Mouse (Mus musculus): ENCODE data around the gene Spata31d1d. TPM values are rescaled to one million over a fixed set of nuclear protein-coding genes. Genes with fewer than 3 reads are reported as not detected.
"Not testable (repeated sequence)": the region's sequence is repeated elsewhere in the genome, so short reads cannot be mapped to it uniquely, and the experiment has no call there.

The Spata31d1d gene
- polyA plus RNA-seq (2014; fragmentation: Nextera tagmentation; extraction: Ambion mirVana), result not detected in 2 replicates

DNA sequence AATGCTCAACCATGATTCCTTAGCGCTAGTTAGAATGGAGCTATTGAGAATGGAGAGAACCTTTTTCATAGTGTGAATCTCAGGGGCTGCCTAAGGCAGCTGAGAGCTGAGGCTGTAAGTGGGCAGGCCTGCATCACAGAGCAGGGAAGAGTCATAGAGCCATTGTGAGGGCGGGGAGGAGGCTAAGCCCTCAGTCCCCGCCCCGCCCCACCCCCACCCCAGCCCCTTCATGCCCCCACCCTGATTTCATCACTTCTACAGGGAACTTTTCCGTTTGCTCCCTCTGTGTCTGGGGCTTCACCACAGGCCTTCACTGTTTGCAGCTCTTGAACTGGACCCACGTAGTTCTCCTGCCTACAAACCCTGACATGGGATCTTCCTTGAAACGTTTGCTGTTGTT lies at the start of gene Spata31d1d:
Spata31d1d (minus strand) TSS at position 101 of the 400 bp plus-strand sequence.
- no peak within 1 kb of the TSS for H3K4me3 ChIP-seq (ENCODE audit: low read depth, low read length)
- no peak within 1 kb of the TSS for H3K4me2 ChIP-seq (ENCODE audit: low read length)
- H3K9me3 ChIP-seq (ENCODE audit: control insufficient read depth, low read length), result no peaks in the 10 kb centered on the region
- no peak for DNase-seq (ENCODE audit: low spot score)
- H3K27ac ChIP-seq (ENCODE audit: low read depth), result no peak within 1 kb of the TSS
- no peaks in the 10 kb centered on the region for H3K27me3 ChIP-seq (replicated peaks; ENCODE audit: control insufficient read depth, insufficient read depth, low read length)
- H3K9ac ChIP-seq (ENCODE audit: low read length), result no peak within 1 kb of the TSS
- no peak for ATAC-seq (replicated peaks; ENCODE audit: low FRiP score, low TSS enrichment, low read depth)
- no peaks in the 10 kb centered on the region for H3K36me3 ChIP-seq (ENCODE audit: control insufficient read depth, insufficient read depth, low read length)
- H3K4me1 ChIP-seq (replicated peaks; ENCODE audit: control insufficient read depth, insufficient read depth, low read length), result no peaks in the 10 kb centered on the region
- 40% methylated on average over 7 of the region's 7 CpGs for WGBS

GRCm38 (mm10) chr13:59779744-59780264 lies 48.3 kb upstream of the Spata31d1d start:
- 96% methylated on average over 1 of the region's 1 CpGs for WGBS
- not testable (repeated sequence) for H3K4me3 ChIP-seq (ENCODE audit: low read depth, low read length); H3K9me3 ChIP-seq (ENCODE audit: control insufficient read depth, low read length); H3K4me2 ChIP-seq (ENCODE audit: low read length); H3K27ac ChIP-seq (ENCODE audit: low read depth); ATAC-seq (replicated peaks; ENCODE audit: low FRiP score, low TSS enrichment, low read depth); DNase-seq (ENCODE audit: low spot score); H3K4me1 ChIP-seq (replicated peaks; ENCODE audit: control insufficient read depth, insufficient read depth, low read length); H3K9ac ChIP-seq (ENCODE audit: low read length); H3K27me3 ChIP-seq (replicated peaks; ENCODE audit: control insufficient read depth, insufficient read depth, low read length)
- H3K36me3 ChIP-seq (ENCODE audit: control insufficient read depth, insufficient read depth, low read length), result peaks cover 96% of the 10 kb centered on the region

DNA sequence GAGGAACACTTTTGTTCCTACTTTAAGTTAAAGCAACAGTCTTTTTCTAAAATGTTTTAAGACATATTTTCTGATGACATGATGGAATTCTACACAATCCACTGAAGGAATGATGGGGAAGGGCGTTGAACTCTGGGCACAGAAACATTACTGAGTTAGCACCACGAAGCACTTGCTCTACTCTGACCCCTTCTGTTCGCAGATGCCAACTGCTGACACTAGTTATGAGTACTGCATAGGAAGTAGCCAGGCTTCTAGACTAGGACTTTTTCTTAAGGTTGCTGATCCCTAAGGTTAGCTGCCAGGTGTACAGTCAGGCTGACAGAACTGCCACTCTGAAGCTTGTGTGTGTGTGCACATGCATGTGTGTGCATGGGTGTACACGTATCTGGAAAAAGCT lies 47.7 kb upstream of the Spata31d1d start:
- Histone ChIP-seq H3K9me3 (ENCODE audit: control insufficient read depth, low read length) (no peaks in the 10 kb centered on the region), H3K4me2 (ENCODE audit: low read length) (no peak overlapping the region), H3K27ac (ENCODE audit: low read depth) (no peak overlapping the region), H3K4me3 (ENCODE audit: low read depth, low read length) (no peak overlapping the region), H3K4me1 (replicated peaks; ENCODE audit: control insufficient read depth, insufficient read depth, low read length) (no peaks in the 10 kb centered on the region), H3K9ac (ENCODE audit: low read length) (no peak overlapping the region), H3K27me3 (replicated peaks; ENCODE audit: control insufficient read depth, insufficient read depth, low read length) (no peaks in the 10 kb centered on the region), H3K36me3 (ENCODE audit: control insufficient read depth, insufficient read depth, low read length) (peaks cover 92% of the 10 kb centered on the region)
- whole genome bisulfite sequencing, result 80% methylated on average over 4 of the region's 4 CpGs
- DNase-seq (ENCODE audit: low spot score), result no peak
- ATAC-seq (replicated peaks; ENCODE audit: low FRiP score, low TSS enrichment, low read depth), result no peak

- no peak overlapping the region for H3K4me2 ChIP-seq (ENCODE audit: low read length)
- DNase-seq (ENCODE audit: low spot score) (no peak), ATAC-seq (replicated peaks; ENCODE audit: low FRiP score, low TSS enrichment, low read depth) (no peak)
- no peaks in the 10 kb centered on the region for H3K27me3 ChIP-seq (replicated peaks; ENCODE audit: control insufficient read depth, insufficient read depth, low read length)
- no peak overlapping the region for H3K27ac ChIP-seq (ENCODE audit: low read depth)
- peaks cover 12% of the 10 kb centered on the region; the same call in 1 of the 2 replicates for H3K4me1 ChIP-seq (replicated peaks; ENCODE audit: control insufficient read depth, insufficient read depth, low read length)
- H3K4me3 ChIP-seq (ENCODE audit: low read depth, low read length), result no peak overlapping the region
- H3K9ac ChIP-seq (ENCODE audit: low read length), result no peak overlapping the region
- 88% methylated on average over 3 of the region's 3 CpGs for WGBS
- peaks cover 73% of the 10 kb centered on the region for H3K36me3 ChIP-seq (ENCODE audit: control insufficient read depth, insufficient read depth, low read length)
- H3K9me3 ChIP-seq (ENCODE audit: control insufficient read depth, low read length), result no peaks in the 10 kb centered on the region
These were observed 43.6 kb upstream of the Spata31d1d start for GRCm38 (mm10) chr13:59775168-59775567.

DNA sequence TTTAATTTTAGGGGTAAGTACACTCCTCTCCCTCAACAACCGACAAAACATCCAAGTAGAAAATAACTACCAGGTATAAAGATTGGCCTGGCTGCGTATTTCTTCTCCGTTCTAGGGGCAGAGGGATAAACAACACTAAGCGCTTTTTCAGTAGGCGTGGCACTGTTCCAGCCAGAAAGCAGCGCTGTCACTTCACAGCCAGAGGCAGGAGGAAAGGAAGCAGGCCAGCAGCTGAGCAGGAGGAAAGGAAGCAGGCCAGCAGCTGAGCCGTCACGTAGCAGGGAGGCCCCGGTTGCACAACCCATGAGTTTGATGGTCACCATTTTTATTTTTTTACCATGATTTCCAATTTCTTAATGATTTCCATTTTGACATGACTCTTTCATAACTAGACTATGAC lies 39.7 kb upstream of the Spata31d1d start:
- WGBS, result 33% methylated on average over 9 of the region's 9 CpGs
- Histone ChIP-seq H3K4me2 (ENCODE audit: low read length) (peak overlapping the region; percentile 55), H3K36me3 (ENCODE audit: control insufficient read depth, insufficient read depth, low read length) (peaks cover 42% of the 10 kb centered on the region), H3K9me3 (ENCODE audit: control insufficient read depth, low read length) (no peaks in the 10 kb centered on the region), H3K4me1 (replicated peaks; ENCODE audit: control insufficient read depth, insufficient read depth, low read length) (peaks cover 36% of the 10 kb centered on the region), H3K27me3 (replicated peaks; ENCODE audit: control insufficient read depth, insufficient read depth, low read length) (no peaks in the 10 kb centered on the region), H3K9ac (ENCODE audit: low read length) (no peak overlapping the region), H3K4me3 (ENCODE audit: low read depth, low read length) (no peak overlapping the region), H3K27ac (ENCODE audit: low read depth) (peak overlapping the region; percentile 92)
- DNase-seq (ENCODE audit: low spot score) (peak; percentile 71), ATAC-seq (replicated peaks; ENCODE audit: low FRiP score, low TSS enrichment, low read depth) (no peak)

DNA sequence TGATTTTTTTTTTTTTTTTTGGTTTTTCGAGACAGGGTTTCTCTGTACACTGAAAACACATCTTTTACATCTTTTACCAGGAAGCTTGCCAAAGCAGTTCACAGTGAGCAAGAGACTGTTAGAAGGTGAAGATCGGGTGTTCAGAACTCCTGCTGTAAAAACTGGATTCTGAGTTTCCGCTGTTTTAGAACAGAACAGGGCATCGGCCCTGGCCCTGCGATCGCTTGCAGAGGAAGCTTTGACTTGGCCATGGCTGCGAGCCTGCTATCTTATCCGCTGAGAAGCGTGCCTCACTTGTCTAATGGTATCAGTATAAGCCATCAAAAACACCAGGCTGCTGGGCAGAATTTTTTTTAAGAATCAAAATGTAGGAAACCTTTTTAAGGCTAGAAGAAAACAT lies 39.3 kb upstream of the Spata31d1d start:
- Histone ChIP-seq H3K27ac (ENCODE audit: low read depth) (peak overlapping the region; percentile 92), H3K36me3 (ENCODE audit: control insufficient read depth, insufficient read depth, low read length) (peaks cover 38% of the 10 kb centered on the region), H3K4me1 (replicated peaks; ENCODE audit: control insufficient read depth, insufficient read depth, low read length) (peaks cover 40% of the 10 kb centered on the region), H3K4me3 (ENCODE audit: low read depth, low read length) (peak overlapping the region; percentile 84), H3K9me3 (ENCODE audit: control insufficient read depth, low read length) (no peaks in the 10 kb centered on the region), H3K4me2 (ENCODE audit: low read length) (peak overlapping the region; percentile 55), H3K27me3 (replicated peaks; ENCODE audit: control insufficient read depth, insufficient read depth, low read length) (no peaks in the 10 kb centered on the region), H3K9ac (ENCODE audit: low read length) (no peak overlapping the region)
- DNase-seq (ENCODE audit: low spot score) (peak; percentile 56), ATAC-seq (replicated peaks; ENCODE audit: low FRiP score, low TSS enrichment, low read depth) (no peak)
- 62% methylated on average over 9 of the region's 9 CpGs for WGBS

DNA sequence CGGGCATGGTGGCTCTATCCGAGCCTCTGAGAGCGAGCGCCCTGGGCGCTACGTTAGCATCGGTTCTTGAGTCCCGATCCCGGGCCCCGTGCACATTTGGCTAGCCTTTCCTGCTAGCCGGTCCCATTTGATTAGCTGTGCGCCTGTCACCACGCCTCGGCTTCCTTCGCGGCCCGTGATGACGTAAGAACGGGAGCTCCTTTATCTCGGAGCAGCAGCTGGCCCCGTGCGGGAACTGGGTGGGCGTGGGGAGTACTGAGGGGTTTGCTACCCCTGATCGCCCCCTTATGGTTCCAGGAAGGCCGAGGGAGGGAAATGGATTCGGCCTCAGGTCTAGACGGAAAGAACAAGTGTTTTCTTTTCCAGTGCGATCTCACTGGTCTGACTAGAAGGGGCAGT lies 38.6 kb upstream of the Spata31d1d start:
- H3K4me1 ChIP-seq (replicated peaks; ENCODE audit: control insufficient read depth, insufficient read depth, low read length), result peaks cover 42% of the 10 kb centered on the region
- under 1% methylated on average over 28 of the region's 28 CpGs for WGBS

DNA sequence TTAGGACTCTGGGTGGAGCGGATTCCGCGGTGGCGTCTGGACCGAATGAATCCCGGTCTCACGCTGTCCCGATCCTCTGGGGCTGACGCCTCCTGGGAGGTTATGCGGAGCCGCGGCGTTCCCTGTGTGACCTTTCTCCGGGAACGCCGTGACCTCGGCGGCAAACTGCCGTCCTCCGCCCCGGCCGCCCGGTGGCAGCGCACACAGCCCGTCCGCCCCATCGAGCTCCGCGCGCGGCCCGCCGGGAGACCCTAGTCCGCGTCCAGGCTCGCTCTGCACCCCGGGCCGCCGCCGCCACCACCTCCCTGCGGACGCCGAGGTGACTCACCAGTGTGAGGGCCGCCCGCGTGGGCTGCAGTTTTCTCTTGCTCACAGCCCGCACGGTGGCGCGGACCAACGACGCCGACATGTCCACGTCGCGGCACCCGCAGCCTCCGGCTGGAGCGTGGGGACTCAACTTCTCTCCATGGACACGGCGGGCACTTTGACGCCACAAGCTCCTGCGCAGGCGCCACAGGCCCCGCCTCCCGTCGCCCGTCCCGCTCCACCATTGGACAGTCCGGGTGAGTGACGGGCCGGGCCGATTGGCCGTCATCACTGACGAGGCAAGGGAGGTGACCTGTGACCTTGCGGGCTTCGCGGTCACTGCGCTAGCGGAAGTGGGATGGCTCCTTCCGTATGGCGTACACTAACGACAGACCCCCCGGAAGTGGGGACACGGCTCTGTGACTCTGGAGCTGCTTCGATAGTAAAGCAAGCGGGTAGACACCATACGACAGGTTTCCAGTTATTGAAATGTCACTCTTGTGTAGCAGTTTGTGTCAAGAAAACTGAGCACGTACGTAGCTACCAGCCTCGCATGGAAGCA lies 38.0 kb upstream of the Spata31d1d start, which contains the start of gene Isca1:
Isca1 (minus strand) TSS at position 515 of the 868 bp plus-strand sequence.
- no peaks in the 10 kb centered on the region for H3K9me3 ChIP-seq (ENCODE audit: control insufficient read depth, low read length)
- H3K4me1 ChIP-seq (replicated peaks; ENCODE audit: control insufficient read depth, insufficient read depth, low read length), result peaks cover 42% of the 10 kb centered on the region
- 0% methylated on average over 90 of the region's 91 CpGs for WGBS
- H3K36me3 ChIP-seq (ENCODE audit: control insufficient read depth, insufficient read depth, low read length), result peaks cover 25% of the 10 kb centered on the region
- peak within 1 kb of the TSS; percentile 81 for H3K9ac ChIP-seq (ENCODE audit: low read length)
- peak within 1 kb of the TSS; percentile 55 for H3K4me2 ChIP-seq (ENCODE audit: low read length)
- H3K4me3 ChIP-seq (ENCODE audit: low read depth, low read length), result peak within 1 kb of the TSS; percentile 84
- no peaks in the 10 kb centered on the region for H3K27me3 ChIP-seq (replicated peaks; ENCODE audit: control insufficient read depth, insufficient read depth, low read length)
- ATAC-seq (replicated peaks; ENCODE audit: low FRiP score, low TSS enrichment, low read depth) (peak; percentile 98), DNase-seq (ENCODE audit: low spot score) (peak; percentile 99)
- peak within 1 kb of the TSS; percentile 92 for H3K27ac ChIP-seq (ENCODE audit: low read depth)

More for the DNA sequence above, 38.6 kb upstream of the Spata31d1d start:
- no peaks in the 10 kb centered on the region for H3K9me3 ChIP-seq (ENCODE audit: control insufficient read depth, low read length)
- peak overlapping the region; percentile 55 for H3K4me2 ChIP-seq (ENCODE audit: low read length)
- H3K27me3 ChIP-seq (replicated peaks; ENCODE audit: control insufficient read depth, insufficient read depth, low read length), result no peaks in the 10 kb centered on the region
- ATAC-seq (replicated peaks; ENCODE audit: low FRiP score, low TSS enrichment, low read depth) (peak; percentile 86), DNase-seq (ENCODE audit: low spot score) (peak; percentile 89)
- peak overlapping the region; percentile 84 for H3K4me3 ChIP-seq (ENCODE audit: low read depth, low read length)
- H3K36me3 ChIP-seq (ENCODE audit: control insufficient read depth, insufficient read depth, low read length), result peaks cover 31% of the 10 kb centered on the region
- peak overlapping the region; percentile 92 for H3K27ac ChIP-seq (ENCODE audit: low read depth)
- H3K9ac ChIP-seq (ENCODE audit: low read length), result peak overlapping the region; percentile 81

Measured in intestine, embryonic 14.5 days (tissue).